Mouse (Mus musculus) E14TG2a.4 (cell line): ENCODE measurements around the gene Ush1g.

Experiments used
- H3K27me3 ChIP-seq: 2 replicates; pipeline ENCODE4 v1.6.1; 2014; ENCODE audit warnings: low read length, control low read depth; ENCODE audit not compliant: insufficient read depth
- H3K36me3 ChIP-seq: 2 replicates; pipeline ENCODE4 v1.6.1; 2014; ENCODE audit warnings: low read length, control low read depth; ENCODE audit not compliant: insufficient read depth
- H3K4me1 ChIP-seq: replicated peaks from 2 replicates; pipeline ENCODE4 v1.6.1; 2014; ENCODE audit warnings: low read depth, low read length, control low read depth
- H3K4me3 ChIP-seq: replicated peaks from 2 replicates; pipeline ENCODE4 v1.5.1; 2014; ENCODE audit warnings: mild to moderate bottlenecking, low read length
- H3K9me3 ChIP-seq: 2 replicates; pipeline ENCODE4 v1.6.1; 2014; ENCODE audit warnings: low read length, control low read depth
- CTCF ChIP-seq: conservative IDR thresholded peaks from 2 replicates; pipeline ENCODE4 v1.5.1; 2014; ENCODE audit warnings: low read length
- NANOG ChIP-seq: IDR thresholded peaks from 2 replicates; pipeline ENCODE4 v1.6.1; 2014; ENCODE audit warnings: borderline replicate concordance, low read length, mixed read lengths
- POU5F1 ChIP-seq: IDR thresholded peaks from 2 replicates; pipeline ENCODE4 v1.6.1; 2014; ENCODE audit warnings: low read length, borderline replicate concordance

Gene Ush1g

GRCm38 (mm10) chr11:115319704-115320383, 2.0 kb downstream of the Ush1g start:
- Histone ChIP-seq H3K27me3 (peaks cover 98% of the 10 kb centered on the region), H3K36me3 (no peaks in the 10 kb centered on the region), H3K4me1 (peaks cover 57% of the 10 kb centered on the region), H3K4me3 (peak overlapping the region; percentile 56), H3K9me3 (no peaks in the 10 kb centered on the region; the same call in 1 of the 2 replicates)
- no peak for TF ChIP-seq POU5F1
- no peak for TF ChIP-seq CTCF
- no peak for TF ChIP-seq NANOG

DNA sequence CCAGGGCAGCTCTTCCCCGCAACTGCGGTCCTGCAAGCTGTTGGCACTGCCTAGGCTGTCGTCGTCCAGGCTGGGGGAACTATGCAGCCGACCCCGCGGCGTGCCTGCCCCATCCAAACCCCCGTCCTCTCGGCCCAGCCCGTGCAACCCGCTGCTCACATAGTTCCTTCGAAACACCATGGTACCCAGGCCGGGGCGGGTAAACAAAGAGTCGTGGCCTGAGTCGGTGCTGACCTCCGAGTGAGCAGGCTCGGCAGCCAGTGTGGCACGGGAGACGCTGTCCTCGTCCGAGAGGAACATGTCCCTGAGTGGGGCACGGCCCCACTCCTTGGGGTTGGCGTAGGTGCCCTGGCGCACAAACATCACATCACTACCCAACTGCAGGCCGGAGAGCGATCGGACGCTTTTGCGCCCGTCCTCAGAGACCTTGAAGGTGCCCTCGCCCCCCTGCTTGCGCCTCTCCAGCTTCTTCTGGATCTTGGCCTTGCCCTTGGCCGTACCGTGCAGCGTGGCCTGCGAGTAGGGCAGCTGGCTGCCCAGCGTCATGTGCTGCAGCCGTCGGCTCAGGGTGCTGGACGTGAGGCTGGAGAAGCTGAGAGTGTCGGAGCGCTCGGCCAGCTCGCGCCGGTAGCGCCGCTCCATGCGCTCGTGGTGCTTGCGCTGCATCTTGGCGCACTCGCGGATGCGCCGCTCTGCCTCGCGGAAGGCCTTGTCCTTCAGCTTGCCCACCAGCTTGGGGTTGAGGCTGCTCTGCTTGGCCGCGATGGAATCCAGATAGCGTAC, 3.4 kb downstream of the Ush1g start:
- Histone ChIP-seq H3K9me3 (no peaks in the 10 kb centered on the region; the same call in 1 of the 2 replicates), H3K4me1 (peaks cover 52% of the 10 kb centered on the region), H3K4me3 (peak overlapping the region; percentile 67), H3K36me3 (no peaks in the 10 kb centered on the region), H3K27me3 (peaks cover 97% of the 10 kb centered on the region)
- no peak for TF ChIP-seq NANOG
- TF ChIP-seq CTCF: no peak
- TF ChIP-seq POU5F1: no peak

DNA sequence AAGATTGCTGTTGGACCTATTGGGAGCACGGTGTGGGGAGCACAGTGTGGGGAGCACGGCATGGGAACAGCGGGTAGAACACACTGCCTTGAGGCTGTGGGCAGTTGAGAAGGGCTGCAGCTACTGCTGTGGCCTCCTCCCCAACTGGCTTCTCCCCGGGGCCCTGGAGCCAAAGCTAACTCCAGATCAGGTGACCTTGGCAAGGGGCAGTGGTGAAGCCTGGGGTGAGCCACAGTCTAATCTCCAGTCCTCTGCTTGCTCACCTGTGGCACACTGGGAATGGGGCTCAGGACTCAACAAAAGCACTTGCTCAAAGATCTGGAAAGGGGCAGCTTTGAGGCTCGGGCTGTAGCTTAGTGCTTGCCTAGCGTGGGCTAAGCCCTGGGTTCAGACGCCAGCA, 4.6 kb downstream of the Ush1g start:
- Histone ChIP-seq H3K4me1 (peaks cover 40% of the 10 kb centered on the region), H3K9me3 (no peaks in the 10 kb centered on the region; the same call in 1 of the 2 replicates)
- TF ChIP-seq CTCF: 0 out of 2 replicates have a peak, but pooled peaks have one; percentile 2
- no peak for TF ChIP-seq POU5F1
- TF ChIP-seq NANOG: no peak

DNA sequence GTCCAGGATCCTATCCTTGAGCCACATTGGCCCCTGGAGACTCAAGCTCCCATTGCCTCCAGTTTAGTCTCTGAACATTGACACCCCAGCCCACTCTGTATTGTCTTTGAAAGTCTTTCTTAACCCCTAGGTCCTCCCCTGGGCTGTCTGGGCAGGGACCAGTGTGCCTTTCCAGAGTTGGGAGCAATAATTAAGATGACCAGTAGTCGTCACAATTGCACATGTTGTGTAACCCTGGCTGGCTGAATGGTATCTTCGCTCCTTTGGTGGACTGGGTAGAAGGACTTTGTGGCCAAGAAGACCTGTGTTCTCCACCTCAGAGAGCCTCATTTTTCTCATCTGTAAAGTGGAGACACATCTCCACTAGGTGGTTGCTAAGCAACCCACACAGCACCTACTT, 7.6 kb downstream of the Ush1g start:
- Histone ChIP-seq H3K4me1 (peaks cover 20% of the 10 kb centered on the region), H3K4me3 (no peak overlapping the region), H3K9me3 (no peaks in the 10 kb centered on the region; the same call in 1 of the 2 replicates), H3K27me3 (peaks cover 82% of the 10 kb centered on the region), H3K36me3 (no peaks in the 10 kb centered on the region)
- TF ChIP-seq POU5F1 (no peak), CTCF (no peak), NANOG (no peak)

More for the DNA sequence above, 4.6 kb downstream of the Ush1g start:
- Histone ChIP-seq H3K4me3 (no peak overlapping the region), H3K36me3 (no peaks in the 10 kb centered on the region), H3K27me3 (peaks cover 97% of the 10 kb centered on the region)

DNA sequence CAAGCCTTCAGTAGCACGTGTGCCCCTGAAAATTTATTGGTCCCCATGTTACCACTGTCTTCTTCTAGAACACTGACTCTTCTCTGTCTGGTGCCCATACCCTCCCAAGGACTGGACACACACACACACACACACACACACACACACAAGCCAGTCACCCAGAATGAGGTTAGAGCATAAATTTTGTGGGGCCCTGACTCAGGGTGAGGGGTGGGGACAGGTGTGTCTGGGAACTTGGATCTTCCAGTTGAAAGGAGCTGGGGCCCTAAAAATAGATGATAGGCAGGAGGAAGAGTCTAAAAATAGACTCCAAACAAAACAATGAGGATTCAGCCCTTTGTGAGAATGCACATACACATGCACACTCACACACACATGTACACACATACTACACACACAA, 13.1 kb downstream of the Ush1g start:
- H3K9me3 ChIP-seq: no peaks in the 10 kb centered on the region
- peaks cover 15% of the 10 kb centered on the region for H3K4me1 ChIP-seq
- H3K27me3 ChIP-seq: peaks cover 62% of the 10 kb centered on the region
- TF ChIP-seq POU5F1 (no peak), CTCF (no peak), NANOG (no peak)
- no peaks in the 10 kb centered on the region for H3K36me3 ChIP-seq
- no peak overlapping the region for H3K4me3 ChIP-seq

GRCm38 (mm10) chr11:115306863-115307262, 15.0 kb downstream of the Ush1g start, which contains the start of gene Otop2:
Otop2 (plus strand) TSS chr11:115307163.
- Histone ChIP-seq H3K27me3 (peaks cover 44% of the 10 kb centered on the region), H3K36me3 (no peaks in the 10 kb centered on the region), H3K9me3 (no peaks in the 10 kb centered on the region), H3K4me1 (peaks cover 15% of the 10 kb centered on the region), H3K4me3 (peak within 1 kb of the TSS; percentile 32; the same call in 1 of the 2 replicates)
- no peak for TF ChIP-seq POU5F1
- TF ChIP-seq CTCF: no peak
- no peak for TF ChIP-seq NANOG

DNA sequence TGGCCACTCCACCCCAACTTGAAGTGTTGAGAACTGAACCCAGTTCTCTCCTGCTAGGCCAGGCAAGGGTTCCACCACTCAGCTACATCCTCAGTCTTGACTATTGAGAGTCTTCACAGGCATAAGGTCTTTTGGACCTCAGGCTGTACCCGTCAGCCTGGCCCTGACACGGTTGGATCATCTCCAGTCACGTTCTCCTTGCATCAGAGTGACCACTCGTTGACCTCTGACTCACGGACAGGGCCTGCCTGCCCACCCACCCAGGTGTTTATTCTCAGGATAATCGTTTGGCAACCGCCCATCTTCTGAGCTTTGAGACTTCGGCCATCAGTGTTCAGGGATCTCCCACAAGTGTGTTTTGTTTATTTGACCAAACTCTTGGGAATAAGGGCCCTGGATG, 18.7 kb downstream of the Ush1g start:
- Histone ChIP-seq H3K4me1 (peaks cover 16% of the 10 kb centered on the region), H3K9me3 (no peaks in the 10 kb centered on the region), H3K4me3 (no peak overlapping the region), H3K27me3 (peaks cover 50% of the 10 kb centered on the region), H3K36me3 (no peaks in the 10 kb centered on the region)
- no peak for TF ChIP-seq POU5F1
- TF ChIP-seq CTCF: no peak
- TF ChIP-seq NANOG: no peak

DNA sequence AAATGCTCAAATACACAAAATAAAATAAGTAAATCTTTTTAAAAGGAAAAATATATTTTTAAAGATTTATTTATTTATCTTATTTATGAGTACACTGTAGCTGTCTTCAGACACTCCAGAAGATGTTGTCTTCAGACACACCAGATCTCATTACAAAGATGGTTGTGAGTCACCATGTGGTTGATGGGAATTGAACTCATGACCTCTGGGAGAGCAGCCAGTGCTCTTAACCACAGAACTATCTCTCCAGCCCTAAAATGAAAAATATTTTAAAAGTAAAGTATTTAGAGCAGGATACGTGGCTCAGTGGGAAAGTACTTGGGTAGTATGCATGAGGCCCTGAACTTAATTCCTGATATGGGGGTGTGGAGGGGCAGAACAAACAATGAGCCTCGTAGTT, 20.5 kb downstream of the Ush1g start:
- no peak for TF ChIP-seq POU5F1
- TF ChIP-seq CTCF: no peak
- no peak for TF ChIP-seq NANOG
- peaks cover 53% of the 10 kb centered on the region for H3K27me3 ChIP-seq
- H3K4me3 ChIP-seq: no peak overlapping the region
- H3K36me3 ChIP-seq: no peaks in the 10 kb centered on the region
- peaks cover 22% of the 10 kb centered on the region for H3K4me1 ChIP-seq
- H3K9me3 ChIP-seq: no peaks in the 10 kb centered on the region
